Mouse (Mus musculus) cerebellum, adult 9-10 months (tissue): ENCODE results near the gene AC124502.3.
A peak's percentile ranks its signal among the peaks of the same experiment; 100 is the strongest.

Source experiments
- DNase-seq: peaks from one replicate; pipeline ENCODE4 v3.0.0; 2022

The AC124502.3 gene

GRCm38 (mm10) chr19:5060365-5061330 lies 22.0 kb downstream of the AC124502.3 start:
- no peak for DNase-seq

GRCm38 (mm10) chr19:5062041-5062440 lies 23.4 kb downstream of the AC124502.3 start:
- DNase-seq, result no peak

GRCm38 (mm10) chr19:5062446-5062845 lies 23.8 kb downstream of the AC124502.3 start:
- no peak for DNase-seq

- no peak for DNase-seq
Observed at GRCm38 (mm10) chr19:5065104-5065503, 26.4 kb downstream of the AC124502.3 start.

GRCm38 (mm10) chr19:5067040-5067799 lies 28.5 kb downstream of the AC124502.3 start:
- no peak for DNase-seq

GRCm38 (mm10) chr19:5067867-5068569 lies 29.3 kb downstream of the AC124502.3 start, which contains the start of gene Cd248:
Gene Cd248 (plus strand): TSS chr19:5068078.
- DNase-seq, result no peak

GRCm38 (mm10) chr19:5068570-5069234 lies 30.0 kb downstream of the AC124502.3 start:
- DNase-seq, result peak; percentile 45

GRCm38 (mm10) chr19:5069486-5069885 lies 30.8 kb downstream of the AC124502.3 start:
- no peak for DNase-seq

- no peak for DNase-seq
Observed at GRCm38 (mm10) chr19:5069978-5070377, 31.3 kb downstream of the AC124502.3 start.

GRCm38 (mm10) chr19:5071077-5071476 lies 32.4 kb downstream of the AC124502.3 start:
- no peak for DNase-seq

GRCm38 (mm10) chr19:5071545-5072369 lies 33.1 kb downstream of the AC124502.3 start:
- DNase-seq, result peak; percentile 65

GRCm38 (mm10) chr19:5072389-5073019 lies 33.8 kb downstream of the AC124502.3 start:
- peak; percentile 41 for DNase-seq

- peak; percentile 64 for DNase-seq
Observed at GRCm38 (mm10) chr19:5073028-5073427, 34.3 kb downstream of the AC124502.3 start.

GRCm38 (mm10) chr19:5073518-5073917 lies 34.8 kb downstream of the AC124502.3 start:
- DNase-seq, result no peak

- DNase-seq, result no peak
Observed at GRCm38 (mm10) chr19:5079279-5079678, 40.6 kb downstream of the AC124502.3 start.

- DNase-seq, result no peak
Observed at GRCm38 (mm10) chr19:5082005-5082404, 43.3 kb downstream of the AC124502.3 start.

GRCm38 (mm10) chr19:5082596-5082995 lies 43.9 kb downstream of the AC124502.3 start:
- peak; percentile 65 for DNase-seq

GRCm38 (mm10) chr19:5083961-5084833 lies 45.5 kb downstream of the AC124502.3 start:
- peak; percentile 73 for DNase-seq

- no peak for DNase-seq
Observed at GRCm38 (mm10) chr19:5084834-5085144, 46.1 kb downstream of the AC124502.3 start.
